Mouse (Mus musculus) layer of hippocampus, adult 11-12 months (tissue): ENCODE results near the gene Pgm5.

ENCODE experiments used
- DNase-seq: peaks from one replicate; pipeline ENCODE4 v3.0.0; 2022; ENCODE audit warnings: low spot score

Pgm5 gene

DNA sequence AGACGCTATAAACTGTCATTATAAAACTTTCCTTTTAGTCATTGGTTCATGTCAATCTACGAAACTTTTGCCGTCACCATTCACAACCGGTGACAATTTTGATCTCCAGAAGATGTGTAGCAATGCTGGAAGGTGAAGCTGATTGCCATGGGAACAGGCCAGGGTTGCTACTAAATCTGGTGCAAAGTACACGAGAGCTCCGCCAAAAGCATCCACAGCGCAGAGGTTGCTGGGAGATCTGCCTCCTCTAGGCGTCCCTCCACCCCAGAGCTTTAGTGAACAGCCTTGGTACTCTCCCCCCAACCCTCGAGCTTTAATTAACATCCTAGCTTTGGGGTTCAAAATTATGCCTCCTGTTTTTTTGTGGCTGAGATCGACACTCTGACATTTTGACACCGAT lies 195.9 kb downstream of the Pgm5 start:
- no peak for DNase-seq

DNA sequence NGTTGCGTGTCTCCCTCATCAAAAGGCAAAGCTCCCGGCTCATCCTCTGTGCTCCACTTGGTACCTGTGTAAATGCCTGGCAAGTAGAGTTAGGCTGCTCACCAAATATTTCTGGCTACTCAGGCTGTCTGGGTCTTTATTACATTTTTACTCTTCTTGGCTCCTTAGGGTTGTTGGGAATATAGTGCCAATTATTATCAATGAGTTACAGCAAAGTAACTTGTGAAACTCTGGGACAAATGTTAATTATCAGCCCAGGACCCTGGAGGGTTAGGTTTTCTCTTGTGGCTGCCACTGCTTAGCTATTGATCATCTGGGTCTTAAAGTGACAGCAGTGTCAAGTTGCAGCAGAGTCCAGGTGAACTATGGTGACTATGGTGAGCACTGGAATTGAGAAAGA lies 199.3 kb downstream of the Pgm5 start:
- no peak for DNase-seq

- no peak for DNase-seq
Observed at GRCm38 (mm10) chr19:24656981-24657380, 204.7 kb downstream of the Pgm5 start.

DNA sequence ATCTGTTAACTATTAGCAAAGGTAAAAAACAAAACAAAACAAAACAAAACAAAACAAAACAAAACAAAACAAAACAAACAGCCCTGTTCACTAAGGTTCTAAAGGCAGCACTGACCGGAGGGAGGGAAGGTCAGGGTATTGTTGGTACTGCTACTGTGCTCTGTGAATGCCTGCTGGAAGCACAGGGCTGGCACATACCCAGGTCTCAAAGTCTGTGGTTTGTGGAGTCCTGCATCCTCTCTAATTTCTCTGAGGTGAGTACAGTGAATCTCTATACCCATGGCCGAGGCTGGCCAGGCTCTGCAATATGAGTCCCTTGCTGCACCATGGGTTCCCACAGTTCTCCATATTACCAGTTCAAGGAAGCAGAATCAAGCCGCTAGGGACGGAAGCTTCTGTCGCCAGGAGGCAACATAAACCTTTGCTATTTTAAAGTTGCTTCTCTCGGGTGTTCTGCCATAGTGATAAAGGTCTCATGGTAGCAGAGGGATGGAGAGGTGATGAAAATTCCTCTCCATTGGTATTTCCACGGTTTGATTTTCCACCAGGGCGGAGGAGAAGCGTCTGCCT lies 208.3 kb downstream of the Pgm5 start:
- DNase-seq: no peak

DNA sequence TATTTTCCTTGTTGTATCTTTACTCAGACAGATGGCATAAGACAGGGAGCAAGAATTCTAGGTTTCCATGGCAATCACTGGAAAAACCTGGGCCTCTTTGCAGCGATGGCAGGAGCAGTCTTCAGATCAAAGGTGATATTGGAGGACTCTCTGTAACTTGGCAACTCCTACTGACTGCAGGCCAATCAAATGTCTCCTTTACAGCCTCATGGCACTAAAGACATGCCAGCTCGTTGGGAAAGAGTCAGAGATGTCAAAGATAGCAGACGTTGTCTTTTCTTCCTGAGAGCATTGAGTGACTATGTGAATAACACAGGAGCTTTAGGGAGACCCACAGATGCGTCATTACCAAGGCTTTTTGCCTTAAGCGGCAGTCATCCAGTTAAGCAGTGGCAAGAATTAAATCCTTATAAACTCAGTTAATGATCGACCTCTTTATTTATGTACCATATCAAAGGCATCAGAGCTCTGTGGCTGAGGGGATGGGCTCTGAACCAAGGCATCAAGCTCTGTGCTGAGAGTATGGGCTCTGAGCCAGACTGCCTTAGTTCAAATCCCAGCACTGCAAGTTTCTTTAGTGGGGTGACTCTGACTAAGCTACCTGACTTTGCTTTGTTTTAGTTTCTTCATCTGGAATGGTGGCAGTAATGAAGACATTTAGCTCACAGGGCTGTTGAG lies 209.2 kb downstream of the Pgm5 start:
- DNase-seq: no peak

GRCm38 (mm10) chr19:24651595-24651994 lies 210.1 kb downstream of the Pgm5 start:
- DNase-seq: no peak

- no peak for DNase-seq
Observed at GRCm38 (mm10) chr19:24650428-24650827, 211.2 kb downstream of the Pgm5 start.

GRCm38 (mm10) chr19:24648016-24648415 lies 213.6 kb downstream of the Pgm5 start:
- DNase-seq: no peak

- DNase-seq: no peak
Observed at GRCm38 (mm10) chr19:24646162-24646829, 215.4 kb downstream of the Pgm5 start.

- DNase-seq: no peak
Observed at GRCm38 (mm10) chr19:24644971-24645370, 216.7 kb downstream of the Pgm5 start.

DNA sequence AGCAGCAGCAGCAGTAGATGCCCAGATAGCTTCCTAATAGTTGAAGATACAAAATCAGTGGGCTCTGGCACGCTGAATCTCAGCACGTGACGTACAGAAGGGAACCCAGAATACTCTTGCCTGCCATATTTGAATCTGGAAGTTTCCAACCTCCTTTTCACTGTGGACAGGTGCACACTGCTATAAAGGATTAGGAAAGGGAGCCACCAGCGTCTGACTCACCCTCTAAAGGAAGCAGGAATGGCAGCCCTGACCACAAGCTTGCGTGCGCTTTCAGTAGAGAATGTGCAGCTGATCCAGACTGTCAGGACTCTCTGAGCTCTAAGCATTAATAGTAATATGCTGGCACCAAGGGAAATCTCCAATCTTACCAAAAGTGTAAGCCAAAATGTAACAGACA lies 220.7 kb downstream of the Pgm5 start:
- DNase-seq: no peak

- no peak for DNase-seq
Observed at GRCm38 (mm10) chr19:24637988-24638387, 223.7 kb downstream of the Pgm5 start.

- DNase-seq: peak; percentile 41
Observed at GRCm38 (mm10) chr19:24636616-24637015, 225.0 kb downstream of the Pgm5 start.

GRCm38 (mm10) chr19:24634602-24635001 lies 227.1 kb downstream of the Pgm5 start:
- DNase-seq: peak; percentile 63
